Mouse (Mus musculus): Measurements from ENCODE around the gene Nme7.

Gene Nme7

GRCm38 (mm10) chr1:164467406-164467805 is 163.5 kb downstream of the Nme7 start:
- no peak for DNase-seq

GRCm38 (mm10) chr1:164468329-164468728 is 164.4 kb downstream of the Nme7 start:
- DNase-seq, result no peak

GRCm38 (mm10) chr1:164470985-164471384 is 167.1 kb downstream of the Nme7 start:
- no peak for DNase-seq

- DNase-seq, result no peak
These were observed 167.7 kb downstream of the Nme7 start for GRCm38 (mm10) chr1:164471632-164472031.

- DNase-seq, result no peak
These were observed 169.5 kb downstream of the Nme7 start for GRCm38 (mm10) chr1:164473398-164473797.

GRCm38 (mm10) chr1:164474310-164474709 is 170.4 kb downstream of the Nme7 start:
- no peak for DNase-seq

GRCm38 (mm10) chr1:164474778-164475511 is 171.0 kb downstream of the Nme7 start:
- DNase-seq, result no peak

- DNase-seq, result no peak
These were observed 172.0 kb downstream of the Nme7 start for GRCm38 (mm10) chr1:164475895-164476294.

GRCm38 (mm10) chr1:164480755-164481644 is 177.1 kb downstream of the Nme7 start:
- no peak for DNase-seq

- no peak for DNase-seq
These were observed 177.9 kb downstream of the Nme7 start for GRCm38 (mm10) chr1:164481645-164482354.

GRCm38 (mm10) chr1:164482833-164483232 is 178.9 kb downstream of the Nme7 start:
- DNase-seq, result no peak

GRCm38 (mm10) chr1:164483728-164484127 is 179.8 kb downstream of the Nme7 start:
- DNase-seq, result no peak

Measured in spleen, adult 18-20 months (tissue).